Mouse (Mus musculus): ENCODE results near the gene Fxyd7. TPM values are rescaled to one million over a fixed set of nuclear protein-coding genes. Genes with fewer than 3 reads are reported as not detected.

Fxyd7 gene
- total RNA-seq, 2 experiments from 2014 or later = 326 to 365 TPM

- intact Hi-C loops (cut with DNase I) = no loop called here
These were observed 4.1 kb upstream of the Fxyd7 start for GRCm38 (mm10) chr7:31055354-31055824.

GRCm38 (mm10) chr7:31054661-31055320 is 3.5 kb upstream of the Fxyd7 start:
- no peak for DNase-seq (ENCODE audit: low spot score in 2 of 2)
- intact Hi-C loops (cut with DNase I) = no loop called here

More at GRCm38 (mm10) chr7:31055354-31055824, 4.1 kb upstream of the Fxyd7 start:
- peak; percentile 40 to 49 for DNase-seq (ENCODE audit: low spot score in 2 of 2)

- no peak for DNase-seq (ENCODE audit: low spot score in 2 of 2)
- intact Hi-C loops (cut with DNase I) = no loop called here
These were observed 2.7 kb upstream of the Fxyd7 start for GRCm38 (mm10) chr7:31053882-31054447.

- peak; percentile 76 to 87 for DNase-seq (ENCODE audit: low spot score in 2 of 2)
- intact Hi-C loops (cut with DNase I) = no loop called here
These were observed 1.6 kb upstream of the Fxyd7 start for GRCm38 (mm10) chr7:31052636-31053434.

GRCm38 (mm10) chr7:31052251-31052635 is 976 bp upstream of the Fxyd7 start:
- DNase-seq (ENCODE audit: low spot score in 2 of 2) = no peak
- intact Hi-C loops (cut with DNase I) = no loop called here

GRCm38 (mm10) chr7:31050921-31051320 is 346 bp downstream of the Fxyd7 start:
- intact Hi-C loops (cut with DNase I) = no loop called here

GRCm38 (mm10) chr7:31050487-31050886 is 780 bp downstream of the Fxyd7 start:
- DNase-seq (ENCODE audit: low spot score in 2 of 2) = peak in 1 of 2 experiments; percentile 26
- intact Hi-C loops (cut with DNase I) = no loop called here

More at GRCm38 (mm10) chr7:31050921-31051320, 346 bp downstream of the Fxyd7 start:
- peak; percentile 63 to 67 for DNase-seq (ENCODE audit: low spot score in 2 of 2)

- intact Hi-C loops (cut with DNase I) = no loop called here
- DNase-seq (ENCODE audit: low spot score in 2 of 2) = peak; percentile 55 to 65
These were observed 1.4 kb downstream of the Fxyd7 start for GRCm38 (mm10) chr7:31049846-31050281.

GRCm38 (mm10) chr7:31049135-31049845 is 2.0 kb downstream of the Fxyd7 start:
- peak; percentile 65 for DNase-seq (ENCODE audit: low spot score in 2 of 2)
- intact Hi-C loops (cut with DNase I) = no loop called here

GRCm38 (mm10) chr7:31042431-31042910 is 8.8 kb downstream of the Fxyd7 start, which contains the start of gene Fxyd5:
Gene Fxyd5 (minus strand): TSS chr7:31042481.
- intact Hi-C loops (cut with DNase I) = no loop called here

GRCm38 (mm10) chr7:31041662-31042315 is 9.5 kb downstream of the Fxyd7 start:
- intact Hi-C loops (cut with DNase I) = no loop called here
- no peak for DNase-seq (ENCODE audit: low spot score in 2 of 2)

More at GRCm38 (mm10) chr7:31042431-31042910, 8.8 kb downstream of the Fxyd7 start, which contains the start of gene Fxyd5:
- no peak for DNase-seq (ENCODE audit: low spot score in 2 of 2)

GRCm38 (mm10) chr7:31041023-31041407 is 10.3 kb downstream of the Fxyd7 start:
- DNase-seq (ENCODE audit: low spot score in 2 of 2) = no peak
- intact Hi-C loops (cut with DNase I) = no loop called here

- intact Hi-C loops (cut with DNase I) = no loop called here
- no peak for DNase-seq (ENCODE audit: low spot score in 2 of 2)
These were observed 10.8 kb downstream of the Fxyd7 start for GRCm38 (mm10) chr7:31040281-31041022.

GRCm38 (mm10) chr7:31039011-31039410 is 12.3 kb downstream of the Fxyd7 start:
- no peak for DNase-seq (ENCODE audit: low spot score in 2 of 2)
- intact Hi-C loops (cut with DNase I) = no loop called here

- no peak for DNase-seq (ENCODE audit: low spot score in 2 of 2)
- intact Hi-C loops (cut with DNase I) = no loop called here
These were observed 13.6 kb downstream of the Fxyd7 start for GRCm38 (mm10) chr7:31037675-31038074.

GRCm38 (mm10) chr7:31036917-31037316 is 14.3 kb downstream of the Fxyd7 start:
- DNase-seq (ENCODE audit: low spot score in 2 of 2) = no peak
- intact Hi-C loops (cut with DNase I) = no loop called here

- DNase-seq (ENCODE audit: low spot score in 2 of 2) = no peak
- intact Hi-C loops (cut with DNase I) = no loop called here
These were observed 16.0 kb downstream of the Fxyd7 start for GRCm38 (mm10) chr7:31035291-31035690.

GRCm38 (mm10) chr7:31034789-31035188 is 16.5 kb downstream of the Fxyd7 start:
- intact Hi-C loops (cut with DNase I) = no loop called here

More at GRCm38 (mm10) chr7:31034789-31035188, 16.5 kb downstream of the Fxyd7 start:
- DNase-seq (ENCODE audit: low spot score in 2 of 2) = no peak
